Mouse (Mus musculus): ENCODE measurements around the gene Tbc1d4. TPM values are rescaled to one million over a fixed set of nuclear protein-coding genes. Genes with fewer than 3 reads are reported as not detected.
A peak's percentile ranks its signal among the peaks of the same experiment; 100 is the strongest.

Gene Tbc1d4
- total RNA-seq, 2 experiments from 2014 or later, result 64.9 to 93.1 TPM

- DNase-seq, result no peak
- intact Hi-C loops (cut with DNase I), result no loop called here
Observed at GRCm38 (mm10) chr14:101465893-101466292, 143.1 kb downstream of the Tbc1d4 start.

- peak; percentile 34 to 57 for DNase-seq
- intact Hi-C loops (cut with DNase I), result loop anchor here (5.0 kb wide), 1 partner anchor 192 kb away; the partner anchor contains the start of gene Uchl3
Observed at GRCm38 (mm10) chr14:101460768-101461167, 148.2 kb downstream of the Tbc1d4 start.

DNA sequence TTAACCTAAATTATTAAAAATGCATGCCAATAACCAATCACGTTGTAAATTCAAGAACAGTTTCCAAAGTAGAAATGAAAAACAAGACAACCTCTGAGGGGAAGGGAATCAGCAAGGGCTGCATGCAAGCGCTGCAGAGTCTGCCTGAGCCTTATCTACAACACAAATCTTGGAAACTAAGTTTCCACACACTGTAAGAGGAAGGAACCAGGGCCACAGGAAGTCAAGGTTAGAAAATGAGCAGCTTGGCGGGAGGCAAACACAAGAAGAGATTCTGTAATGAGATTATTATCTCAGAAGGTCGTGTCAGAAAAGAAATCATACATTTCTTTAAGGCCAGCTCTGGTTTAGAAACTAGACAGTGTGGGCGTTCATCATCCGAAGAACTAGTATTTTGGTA, 156.1 kb downstream of the Tbc1d4 start:
- DNase-seq, result no peak
- intact Hi-C loops (cut with DNase I), result no loop called here

- intact Hi-C loops (cut with DNase I), result no loop called here
- no peak for DNase-seq
Observed at GRCm38 (mm10) chr14:101447857-101448256, 161.1 kb downstream of the Tbc1d4 start.

GRCm38 (mm10) chr14:101445205-101445604, 163.8 kb downstream of the Tbc1d4 start:
- intact Hi-C loops (cut with DNase I), result no loop called here
- DNase-seq, result no peak

GRCm38 (mm10) chr14:101437925-101438324, 171.1 kb downstream of the Tbc1d4 start:
- no peak for DNase-seq
- intact Hi-C loops (cut with DNase I), result no loop called here

DNA sequence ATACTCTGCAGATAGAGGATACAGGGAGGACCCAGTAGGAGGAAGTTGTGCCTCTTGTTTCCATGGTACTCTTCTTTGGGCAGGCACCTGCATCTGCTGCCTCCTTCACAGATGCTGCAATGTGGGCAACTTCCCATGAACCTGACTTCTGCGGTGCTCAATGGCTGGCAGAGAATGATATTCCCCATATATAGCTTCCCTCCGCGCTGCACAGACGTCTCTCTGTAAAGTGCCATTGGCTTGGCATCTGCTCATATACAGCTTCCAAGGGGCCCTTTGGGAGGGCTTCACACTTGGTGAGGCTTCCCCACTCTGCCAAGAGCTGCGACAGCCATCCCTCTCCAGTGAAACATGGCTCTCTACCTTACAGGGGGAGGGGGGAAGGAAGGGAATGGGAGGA, 178.5 kb downstream of the Tbc1d4 start:
- intact Hi-C loops (cut with DNase I), result no loop called here
- DNase-seq, result no peak

GRCm38 (mm10) chr14:101428805-101429516, 180.0 kb downstream of the Tbc1d4 start:
- no peak for DNase-seq

DNA sequence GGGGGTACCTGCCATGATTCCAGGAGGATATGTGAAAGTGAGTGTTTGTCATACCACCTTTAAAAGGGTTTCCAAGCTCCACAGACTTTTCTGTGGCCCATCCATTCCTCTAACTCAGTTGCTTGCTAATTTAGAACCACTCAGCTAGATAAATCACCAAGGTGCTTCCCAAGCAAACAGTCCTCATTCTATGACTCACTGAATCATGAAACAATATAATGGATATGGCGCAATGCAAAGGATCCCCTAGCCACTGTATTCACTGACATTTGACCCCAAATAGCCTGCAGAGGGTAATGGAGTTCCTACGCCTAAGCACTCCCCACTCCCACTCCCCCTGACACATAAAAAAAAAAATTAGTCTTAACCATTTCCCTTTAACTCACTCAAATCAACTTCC, 191.3 kb downstream of the Tbc1d4 start:
- DNase-seq, result no peak
- intact Hi-C loops (cut with DNase I), result no loop called here

More at GRCm38 (mm10) chr14:101428805-101429516, 180.0 kb downstream of the Tbc1d4 start:
- intact Hi-C loops (cut with DNase I), result loop anchor here (2.0 kb wide), 1 partner anchor 1496 kb away; no protein-coding TSS in a partner anchor

Other genes starting within 250 kb of the Tbc1d4 start
- 10 to 100 TPM; 28.9 to 31.5 TPM for gene Commd6, start 31.5 kb upstream of the Tbc1d4 start, total RNA-seq (2021)
- gene Uchl3, start 44.8 kb upstream of the Tbc1d4 start, total RNA-seq (2021), result 10 to 100 TPM; 36.0 TPM
- 1 to 10 TPM; 1.1 to 1.2 TPM for gene Gm9922, start 120.6 kb upstream of the Tbc1d4 start, total RNA-seq (2021)
- gene Lmo7, start 120.8 kb upstream of the Tbc1d4 start, total RNA-seq (2021), result 100 to 1,000 TPM; 360 to 412 TPM